ENCODE assay signal across 9 mouse cellular contexts in genomic region chr4:34922177-34922870, GRCm38 (mm10). TPM values are rescaled to one million over a fixed set of nuclear protein-coding genes. Genes with fewer than 3 reads are reported as not detected.
DNase-seq lines count a peak whose midpoint lies in the region; ATAC-seq lines count a peak whose summit lies in the region.
"Had no signal": no experiment of that assay in that cellular context is flagged by ENCODE, and none has a peak within 500 bp of the region (broad histone marks: within the 10 kb centered on the region; RNA-seq: fewer than 3 reads in every experiment).

No protein-coding gene starts in this region.

- 0 out of 2 replicates have a peak, but pooled peaks have one; percentile 33 for ATAC-seq in intestine, embryonic 16.5 days
- ATAC-seq in intestine, embryonic 15.5 days: no peak
- ATAC-seq in midbrain, embryonic 15.5 days (replicated peaks): peak; percentile 81

- no peak overlapping the region for H3K4me2 ChIP-seq in intestine, embryonic 16.5 days (ENCODE audit: low read depth, low read length)
- H3K4me2 ChIP-seq in intestine, embryonic 15.5 days (replicated peaks): no peak overlapping the region
- no peak overlapping the region for H3K4me2 ChIP-seq in midbrain, embryonic 15.5 days
- H3K4me2 ChIP-seq: embryonic facial prominence, embryonic 12.5 days had no signal

- no peaks in the 10 kb centered on the region for H3K4me1 ChIP-seq in intestine, embryonic 16.5 days (ENCODE audit: control insufficient read depth, insufficient read depth, low read length)
- no peaks in the 10 kb centered on the region for H3K4me1 ChIP-seq in intestine, embryonic 15.5 days (replicated peaks)
- H3K4me1 ChIP-seq in midbrain, embryonic 15.5 days: no peaks in the 10 kb centered on the region
- H3K4me1 ChIP-seq: embryonic facial prominence, embryonic 12.5 days had no signal

- H3K9me3 ChIP-seq in intestine, embryonic 16.5 days (ENCODE audit: control insufficient read depth, low read length): no peaks in the 10 kb centered on the region
- H3K9me3 ChIP-seq in intestine, embryonic 15.5 days: no peaks in the 10 kb centered on the region
- H3K9me3 ChIP-seq in midbrain, embryonic 15.5 days: no peaks in the 10 kb centered on the region
- H3K9me3 ChIP-seq: embryonic facial prominence, embryonic 12.5 days had no signal

- no peaks in the 10 kb centered on the region for H3K27me3 ChIP-seq in intestine, embryonic 16.5 days (replicated peaks; ENCODE audit: control insufficient read depth, insufficient read depth, low read length)
- H3K27me3 ChIP-seq in intestine, embryonic 15.5 days (replicated peaks): no peaks in the 10 kb centered on the region
- no peaks in the 10 kb centered on the region for H3K27me3 ChIP-seq in midbrain, embryonic 15.5 days (replicated peaks)
- H3K27me3 ChIP-seq: embryonic facial prominence, embryonic 12.5 days had no signal

- no peak overlapping the region for H3K9ac ChIP-seq in intestine, embryonic 16.5 days (ENCODE audit: low read depth, low read length)
- H3K9ac ChIP-seq in intestine, embryonic 15.5 days: no peak overlapping the region
- H3K9ac ChIP-seq in midbrain, embryonic 15.5 days: no peak overlapping the region
- H3K9ac ChIP-seq: embryonic facial prominence, embryonic 12.5 days had no signal

- H3K27ac ChIP-seq in intestine, embryonic 16.5 days (ENCODE audit: low read length): no peak overlapping the region
- no peak overlapping the region for H3K27ac ChIP-seq in intestine, embryonic 15.5 days
- H3K27ac ChIP-seq in midbrain, embryonic 15.5 days: no peak overlapping the region
- H3K27ac ChIP-seq: embryonic facial prominence, embryonic 12.5 days had no signal

- H3K36me3 ChIP-seq in intestine, embryonic 16.5 days (ENCODE audit: control insufficient read depth, insufficient read depth, low read length): no peaks in the 10 kb centered on the region
- H3K36me3 ChIP-seq in intestine, embryonic 15.5 days: no peaks in the 10 kb centered on the region
- H3K36me3 ChIP-seq in midbrain, embryonic 15.5 days (replicated peaks): no peaks in the 10 kb centered on the region
- H3K36me3 ChIP-seq: embryonic facial prominence, embryonic 12.5 days had no signal

- no peak overlapping the region for H3K4me3 ChIP-seq in intestine, embryonic 16.5 days (ENCODE audit: low read length)
- no peak overlapping the region for H3K4me3 ChIP-seq in intestine, embryonic 15.5 days (replicated peaks)
- no peak overlapping the region for H3K4me3 ChIP-seq in midbrain, embryonic 15.5 days
- H3K4me3 ChIP-seq: embryonic facial prominence, embryonic 12.5 days had no signal

- intact Hi-C loops in heart, postnatal 14 days (cut with DNase I): loop anchor here (5.0 kb wide), 2 partner anchors 110 to 235 kb away; partner anchors contain the start of gene Slc35a1

- DNase-seq in NIH3T3 (ENCODE audit: low read depth): peak; percentile 77
- DNase-seq in cerebellum, postnatal 25 days: peak; percentile 29 to 61
- peak; percentile 41 to 65 for DNase-seq in heart, postnatal 14 days
- peak; percentile 60 for DNase-seq in layer of hippocampus, adult 9-10 months (ENCODE audit: low spot score)
- DNase-seq in thymus, postnatal 4 days: peak; percentile 42

- 69% methylated on average over 6 of the region's 6 CpGs for WGBS in intestine, embryonic 16.5 days
- WGBS in intestine, embryonic 15.5 days: 68% methylated on average over 6 of the region's 6 CpGs
- WGBS in midbrain, embryonic 15.5 days: 71% methylated on average over 6 of the region's 6 CpGs

RNA-seq across cellular contexts. Expression of gene Cga, which starts 28.7 kb away (rescaled TPM):
- not detected in 2 replicates for polyA plus RNA-seq in intestine, embryonic 16.5 days (2015; fragmentation: Nextera tagmentation; extraction: Ambion mirVana)
- polyA plus RNA-seq in intestine, embryonic 15.5 days (2015; fragmentation: Nextera tagmentation; extraction: Ambion mirVana): not detected in 2 replicates
- not detected for total RNA-seq in heart, postnatal 14 days (2021)
- polyA plus RNA-seq in midbrain, embryonic 15.5 days (2015; fragmentation: Nextera tagmentation; extraction: Ambion mirVana): not detected in 2 replicates

RNA-seq across cellular contexts. Expression of gene Zfp292, which starts 39.6 kb away (rescaled TPM):
- 11.2 and 11.3 TPM in 2 replicates for polyA plus RNA-seq in intestine, embryonic 16.5 days (2015; fragmentation: Nextera tagmentation; extraction: Ambion mirVana)
- 14.9 and 16.8 TPM in 2 replicates for polyA plus RNA-seq in intestine, embryonic 15.5 days (2015; fragmentation: Nextera tagmentation; extraction: Ambion mirVana)
- 10 to 100 TPM; 17.3 to 17.5 TPM for total RNA-seq in heart, postnatal 14 days (2021)
- polyA plus RNA-seq in midbrain, embryonic 15.5 days (2015; fragmentation: Nextera tagmentation; extraction: Ambion mirVana): 31.0 and 33.0 TPM in 2 replicates
